26 mouse cellular contexts compared by ENCODE assay signal in the genomic region with DNA sequence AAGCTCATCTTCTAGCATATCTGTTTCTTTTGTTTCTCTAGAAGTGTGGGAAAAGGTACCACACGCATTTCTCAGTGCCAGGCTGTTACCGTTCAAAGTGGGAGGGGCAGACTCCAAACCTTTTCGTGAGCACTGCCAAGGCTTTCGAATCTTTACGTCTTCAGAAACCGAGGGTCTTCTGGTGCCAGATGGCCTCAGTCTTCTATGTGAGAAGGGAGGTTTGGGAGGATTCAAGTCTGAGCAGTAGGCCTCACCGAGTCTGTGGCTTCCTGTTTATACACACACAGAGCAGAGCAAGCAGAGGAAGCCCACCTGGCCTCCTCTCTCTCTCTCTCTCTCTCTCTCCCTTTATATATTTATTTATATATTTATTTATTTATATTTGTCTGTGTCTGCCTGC. TPM values are rescaled to one million over a fixed set of nuclear protein-coding genes. Genes with fewer than 3 reads are reported as not detected.
DNase-seq lines count a peak whose midpoint lies in the region; ATAC-seq and TF ChIP-seq lines count a peak whose summit lies in the region.
"Had no signal": no experiment of that assay in that cellular context is flagged by ENCODE, and none has a peak within 500 bp of the region (broad histone marks: within the 10 kb centered on the region; RNA-seq: fewer than 3 reads in every experiment).

No protein-coding gene starts in this region.

- intact Hi-C loops in heart, adult 2 months (cut with DNase I), result no loop called here

- no peak overlapping the region for H3K9ac ChIP-seq in heart, embryonic 14.5 days (ENCODE audit: low read length)
- no peak overlapping the region for H3K9ac ChIP-seq in heart, adult 2 months (ENCODE audit: low read depth, low read length)
- H3K9ac ChIP-seq in neural tube, embryonic 15.5 days (replicated peaks), result no peak overlapping the region
- no peak overlapping the region for H3K9ac ChIP-seq in intestine, embryonic 15.5 days
- H3K9ac ChIP-seq: embryonic facial prominence, embryonic 12.5 days; hindbrain, embryonic 12.5 days; limb, embryonic 13.5 days; liver, embryonic 13.5 days; lung, embryonic 14.5 days had no signal

- no peak overlapping the region for H3K4me3 ChIP-seq in heart, embryonic 14.5 days (ENCODE audit: control insufficient read depth in 1 of 2, insufficient read depth in 1 of 2, low read depth in 1 of 2, low read length in 2 of 2)
- H3K4me3 ChIP-seq in heart, adult 2 months, result no peak overlapping the region
- no peak overlapping the region for H3K4me3 ChIP-seq in neural tube, embryonic 15.5 days (replicated peaks)
- no peak overlapping the region for H3K4me3 ChIP-seq in intestine, embryonic 15.5 days (replicated peaks)
- H3K4me3 ChIP-seq: embryonic facial prominence, embryonic 12.5 days; erythroblast, embryonic 14.5 days; hindbrain, embryonic 12.5 days; limb, embryonic 13.5 days; liver, embryonic 13.5 days had no signal

- H3K4me2 ChIP-seq in heart, embryonic 14.5 days (ENCODE audit: low read length), result no peak overlapping the region
- H3K4me2 ChIP-seq in neural tube, embryonic 15.5 days, result no peak overlapping the region
- no peak overlapping the region for H3K4me2 ChIP-seq in intestine, embryonic 15.5 days (replicated peaks)
- H3K4me2 ChIP-seq: embryonic facial prominence, embryonic 12.5 days; hindbrain, embryonic 12.5 days; limb, embryonic 13.5 days; liver, embryonic 13.5 days; lung, embryonic 14.5 days had no signal

- WGBS in heart, embryonic 14.5 days, result 72% methylated on average over 7 of the region's 7 CpGs
- WGBS in heart, adult 2 months, result 76% methylated on average over 7 of the region's 7 CpGs
- 85% methylated on average over 7 of the region's 7 CpGs for WGBS in neural tube, embryonic 15.5 days
- WGBS in intestine, embryonic 15.5 days, result 72% methylated on average over 7 of the region's 7 CpGs

- TF ChIP-seq CTCF in heart, adult 2 months (IDR thresholded peaks at IDR 0.05), result no peak

- DNase-seq in heart, adult 2 months, result no peak
- DNase-seq in A20 (ENCODE audit: low read depth, low spot score), result peak; percentile 9
- DNase-seq in thymus, postnatal 10 days (ENCODE audit: low spot score in 2 of 2), result peak; percentile 33 to 45
- no peak for DNase-seq in lung, postnatal 10 days
- DNase-seq: adrenal gland, postnatal 10 days; cerebellum, postnatal 10 days; gastrocnemius, postnatal 25 days; liver, embryonic 13.5 days; lung, postnatal 4 days; right cerebral cortex, postnatal 4 days had no signal

- no peak for TF ChIP-seq EP300 in heart, adult 2 months (IDR thresholded peaks at IDR 0.05; ENCODE audit: insufficient read depth, low read depth, low read length)

- H3K27me3 ChIP-seq in heart, embryonic 14.5 days (ENCODE audit: control insufficient read depth, insufficient read depth, low read length), result no peaks in the 10 kb centered on the region
- H3K27me3 ChIP-seq in heart, adult 2 months (ENCODE audit: control insufficient read depth, insufficient read depth, low read length), result no peaks in the 10 kb centered on the region
- no peaks in the 10 kb centered on the region for H3K27me3 ChIP-seq in neural tube, embryonic 15.5 days (replicated peaks)
- H3K27me3 ChIP-seq in intestine, embryonic 15.5 days (replicated peaks), result no peaks in the 10 kb centered on the region
- H3K27me3 ChIP-seq: embryonic facial prominence, embryonic 12.5 days; hindbrain, embryonic 12.5 days; limb, embryonic 13.5 days; liver, embryonic 13.5 days had no signal

- H3K9me3 ChIP-seq in heart, embryonic 14.5 days (ENCODE audit: control insufficient read depth, low read length), result no peaks in the 10 kb centered on the region
- H3K9me3 ChIP-seq in neural tube, embryonic 15.5 days (replicated peaks), result no peaks in the 10 kb centered on the region
- no peaks in the 10 kb centered on the region for H3K9me3 ChIP-seq in intestine, embryonic 15.5 days
- H3K9me3 ChIP-seq: embryonic facial prominence, embryonic 12.5 days; hindbrain, embryonic 12.5 days; limb, embryonic 13.5 days; liver, embryonic 13.5 days had no signal

- H3K4me1 ChIP-seq in heart, embryonic 14.5 days (ENCODE audit: control insufficient read depth in 2 of 2, insufficient read depth in 2 of 2, low read length in 2 of 2), result peaks cover 3 to 9% of the 10 kb centered on the region in 2 experiments
- H3K4me1 ChIP-seq in heart, adult 2 months (ENCODE audit: control insufficient read depth, insufficient read depth, low read length), result no peaks in the 10 kb centered on the region
- H3K4me1 ChIP-seq in neural tube, embryonic 15.5 days, result no peaks in the 10 kb centered on the region
- no peaks in the 10 kb centered on the region for H3K4me1 ChIP-seq in intestine, embryonic 15.5 days (replicated peaks)
- H3K4me1 ChIP-seq: embryonic facial prominence, embryonic 12.5 days; hindbrain, embryonic 12.5 days had no signal

- no peaks in the 10 kb centered on the region for H3K79me2 ChIP-seq in heart, adult 2 months (replicated peaks; ENCODE audit: control insufficient read depth, insufficient read depth, low read length)

- ATAC-seq in heart, embryonic 14.5 days (ENCODE audit: insufficient number of reproducible peaks, insufficient read depth, low FRiP score, low read depth), result no peak
- peak; percentile 76 for ATAC-seq in activated CD4-positive, CD25-positive, alpha-beta regulatory T cell, adult 4 months
- no peak for ATAC-seq in neural tube, embryonic 15.5 days (ENCODE audit: low FRiP score)
- no peak for ATAC-seq in intestine, embryonic 15.5 days
- ATAC-seq: forebrain, embryonic 14.5 days; midbrain, embryonic 16.5 days had no signal

- no peak for TF ChIP-seq POLR2A in heart, adult 2 months (IDR thresholded peaks at IDR 0.05; ENCODE audit: insufficient read depth, low read depth, low read length)

- H3K27ac ChIP-seq in heart, embryonic 14.5 days (replicated peaks in 1 of 2; ENCODE audit: control insufficient read depth in 1 of 2, insufficient read depth in 1 of 2, low read depth in 2 of 2, low read length in 2 of 2), result peak overlapping the region; percentile 10 to 21; a peak in 2 of 4 replicates
- H3K27ac ChIP-seq in heart, adult 2 months, result no peak overlapping the region
- H3K27ac ChIP-seq in neural tube, embryonic 15.5 days (replicated peaks), result no peak overlapping the region
- no peak overlapping the region for H3K27ac ChIP-seq in intestine, embryonic 15.5 days
- H3K27ac ChIP-seq: embryonic facial prominence, embryonic 12.5 days; hindbrain, embryonic 12.5 days; kidney, postnatal 0 days; limb, embryonic 13.5 days had no signal

- H3K36me3 ChIP-seq in heart, embryonic 14.5 days (ENCODE audit: control insufficient read depth, insufficient read depth, low read length), result no peaks in the 10 kb centered on the region
- H3K36me3 ChIP-seq in heart, adult 2 months (ENCODE audit: control insufficient read depth, insufficient read depth, low read length), result no peaks in the 10 kb centered on the region
- H3K36me3 ChIP-seq in neural tube, embryonic 15.5 days, result no peaks in the 10 kb centered on the region
- no peaks in the 10 kb centered on the region for H3K36me3 ChIP-seq in intestine, embryonic 15.5 days
- H3K36me3 ChIP-seq: embryonic facial prominence, embryonic 12.5 days; hindbrain, embryonic 12.5 days; limb, embryonic 13.5 days; liver, embryonic 13.5 days had no signal

RNA-seq across cellular contexts. Expression of a gene that starts 32.1 kb away (rescaled TPM):
- polyA plus RNA-seq in heart, embryonic 14.5 days (2014; fragmentation: Nextera tagmentation; extraction: Ambion mirVana), result 38.6 and 44.6 TPM in 2 replicates
- 10 to 100 TPM; 27.9 to 29.8 TPM for total RNA-seq in heart, adult 2 months (2021)
- polyA plus RNA-seq in heart, adult 2 months (2012; rRNA removed), result 28.2 and 47.5 TPM in 2 replicates
- 10 to 100 TPM; 37.1 to 42.3 TPM for polyA plus RNA-seq in activated CD4-positive, CD25-positive, alpha-beta regulatory T cell, adult 4 months (2017; shearing (Covaris generic))
- 26.6 and 36.5 TPM in 2 replicates for polyA plus RNA-seq in neural tube, embryonic 15.5 days (2015; fragmentation: Nextera tagmentation; extraction: Ambion mirVana)
- polyA plus RNA-seq in intestine, embryonic 15.5 days (2015; fragmentation: Nextera tagmentation; extraction: Ambion mirVana), result 33.0 and 35.7 TPM in 2 replicates

RNA-seq across cellular contexts. Expression of a gene that starts 36.2 kb away (rescaled TPM):
- not detected in 2 replicates for polyA plus RNA-seq in heart, embryonic 14.5 days (2014; fragmentation: Nextera tagmentation; extraction: Ambion mirVana)
- total RNA-seq in heart, adult 2 months (2021), result not detected
- not detected in 2 replicates for polyA plus RNA-seq in heart, adult 2 months (2012; rRNA removed)
- polyA plus RNA-seq in activated CD4-positive, CD25-positive, alpha-beta regulatory T cell, adult 4 months (2017; shearing (Covaris generic)), result not detected
- polyA plus RNA-seq in neural tube, embryonic 15.5 days (2015; fragmentation: Nextera tagmentation; extraction: Ambion mirVana), result not detected in 2 replicates
- polyA plus RNA-seq in intestine, embryonic 15.5 days (2015; fragmentation: Nextera tagmentation; extraction: Ambion mirVana), result not detected in 2 replicates
- total RNA-seq: adrenal gland, postnatal 10 days; gastrocnemius, postnatal 25 days; heart, postnatal 10 days; layer of hippocampus, postnatal 14 days; left cerebral cortex, postnatal 10 days had no signal
- polyA plus RNA-seq: embryonic facial prominence, embryonic 12.5 days; erythroblast, embryonic 14.5 days; forebrain, embryonic 14.5 days; hindbrain, embryonic 12.5 days; intestine, embryonic 14.5 days; kidney, postnatal 0 days; limb, embryonic 13.5 days; liver, embryonic 13.5 days; lung, embryonic 14.5 days; midbrain, embryonic 16.5 days had no signal

RNA-seq across cellular contexts. Expression of a gene that starts 38.9 kb away (rescaled TPM):
- polyA plus RNA-seq in heart, embryonic 14.5 days (2014; fragmentation: Nextera tagmentation; extraction: Ambion mirVana), result not detected in 2 replicates
- not detected for total RNA-seq in heart, adult 2 months (2021)
- not detected in 2 replicates for polyA plus RNA-seq in heart, adult 2 months (2012; rRNA removed)
- polyA plus RNA-seq in activated CD4-positive, CD25-positive, alpha-beta regulatory T cell, adult 4 months (2017; shearing (Covaris generic)), result under 1 TPM in 1 of 2 experiments, not detected in 1; 0.81 TPM
- polyA plus RNA-seq in neural tube, embryonic 15.5 days (2015; fragmentation: Nextera tagmentation; extraction: Ambion mirVana), result 10.5 TPM in 1 of 2 replicates, not detected in the other
- polyA plus RNA-seq in intestine, embryonic 15.5 days (2015; fragmentation: Nextera tagmentation; extraction: Ambion mirVana), result 141 and 153 TPM in 2 replicates
- total RNA-seq: adrenal gland, postnatal 10 days; gastrocnemius, postnatal 25 days; heart, postnatal 10 days; layer of hippocampus, postnatal 14 days; left cerebral cortex, postnatal 10 days had no signal
- polyA plus RNA-seq: embryonic facial prominence, embryonic 12.5 days; erythroblast, embryonic 14.5 days; forebrain, embryonic 14.5 days; hindbrain, embryonic 12.5 days; liver, embryonic 13.5 days; lung, embryonic 14.5 days had no signal

Comparison
In these comparisons a context has a peak if more than half of its experiments do, and no peak if none do; other contexts are left out.
1. H3K27ac ChIP-seq: peak in heart, embryonic 14.5 days (2 of 2); none in heart, adult 2 months (single experiment), neural tube, embryonic 15.5 days (single experiment) and intestine, embryonic 15.5 days (single experiment).
2. DNase-seq: peak in A20 (single experiment) and thymus, postnatal 10 days (2 of 2); none in heart, adult 2 months (0 of 2) and lung, postnatal 10 days (single experiment).
3. RNA of a gene that starts 38.9 kb away (polyA plus RNA-seq): 141 to 153 TPM in intestine, embryonic 15.5 days; 0.81 TPM in activated CD4-positive, CD25-positive, alpha-beta regulatory T cell, adult 4 months, not detected in heart, embryonic 14.5 days, not detected in heart, adult 2 months and 10.5 TPM in neural tube, embryonic 15.5 days; every median in the first group is over 10 times any median in the second.